Mouse (Mus musculus) frontal cortex, adult (tissue): ENCODE measurements around the gene Hspbap1.

Source experiments
- ATAC-seq: cut with Nextera tagmentation; 2 replicates; pipeline ENCODE4 v1.9.2; 2017; ENCODE audit warnings: mild to moderate bottlenecking, moderate library complexity, mixed read lengths; ENCODE audit not compliant: low TSS enrichment

Hspbap1 gene

DNA sequence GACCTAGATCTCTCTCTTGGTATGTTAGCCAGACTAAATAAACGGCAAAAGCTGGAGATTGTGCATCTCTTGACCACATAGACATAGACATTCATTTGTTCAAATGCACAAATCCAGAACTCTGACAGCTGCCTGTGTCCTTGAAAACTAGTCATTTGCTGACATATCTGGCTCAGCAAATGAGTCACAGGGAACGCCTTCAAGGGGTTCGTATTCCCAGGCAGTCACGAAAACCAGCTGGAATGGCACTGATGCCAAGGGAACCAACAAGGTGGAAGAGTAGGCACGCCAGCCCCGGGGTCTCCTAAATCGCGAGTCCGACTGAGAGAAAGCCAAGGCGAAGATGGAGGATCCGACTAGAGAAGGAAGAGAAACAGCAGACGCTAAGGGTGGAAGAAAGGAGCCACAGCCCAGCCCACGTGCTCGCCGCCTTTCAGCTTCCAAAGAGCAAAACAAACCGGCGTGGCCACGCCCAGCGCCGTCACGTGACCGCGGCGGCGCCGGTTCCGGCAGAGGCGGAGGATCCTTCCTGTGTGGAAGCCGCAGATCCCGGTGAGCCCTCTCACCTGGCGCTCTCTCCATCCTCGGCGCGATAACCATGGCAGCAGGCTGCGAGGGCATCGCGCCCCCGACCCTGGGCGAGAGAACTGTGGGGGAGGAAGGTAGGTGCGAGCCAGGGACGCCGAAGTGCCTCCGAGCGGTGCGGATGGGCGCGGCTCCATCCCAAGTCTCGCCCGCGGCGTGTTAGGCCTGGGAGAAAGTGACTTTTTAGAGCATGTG is at the start of gene Hspbap1:
Gene Hspbap1, plus strand, starts transcription at position 498 of the 780 bp plus-strand sequence.
- ATAC-seq: peak; percentile 74

DNA sequence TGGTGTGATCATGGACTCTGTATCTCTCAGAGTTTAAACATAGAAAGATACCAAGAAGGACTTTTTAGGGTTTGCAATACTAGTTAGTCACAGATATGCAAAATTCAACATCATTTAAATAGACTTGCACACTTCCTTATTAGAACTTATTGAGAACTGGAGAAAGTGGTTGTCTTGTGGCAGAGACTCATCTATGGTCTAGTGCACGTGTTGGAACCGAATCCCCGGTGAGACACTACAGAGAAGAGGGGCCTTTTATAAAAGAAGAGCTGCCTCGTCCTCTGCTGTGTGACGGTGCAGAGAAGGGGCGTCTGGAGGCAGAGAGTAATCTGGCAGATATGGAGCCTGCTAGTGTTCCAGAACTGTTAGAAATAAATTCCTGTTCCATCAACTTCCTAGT is 45.6 kb upstream of the Hspbap1 start:
- no peak for ATAC-seq

DNA sequence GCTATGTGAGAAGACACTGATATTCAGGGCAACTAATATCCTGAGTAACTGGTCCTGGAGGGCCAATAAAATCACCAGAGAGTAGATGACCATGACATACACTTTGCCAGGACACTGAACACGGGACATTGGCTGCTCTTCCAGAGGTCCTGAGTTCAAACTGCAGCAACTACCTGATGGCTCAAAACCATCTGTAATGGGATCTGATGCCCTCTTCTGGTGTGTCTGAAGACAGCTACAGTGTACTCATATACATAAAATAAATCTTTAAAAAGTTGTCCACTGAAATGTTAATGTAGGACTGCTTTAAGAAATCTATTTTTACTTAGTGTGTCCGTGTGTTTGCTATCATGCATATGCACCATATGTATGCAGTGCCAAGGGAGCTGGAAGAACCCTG is 43.6 kb upstream of the Hspbap1 start:
- ATAC-seq: no peak

DNA sequence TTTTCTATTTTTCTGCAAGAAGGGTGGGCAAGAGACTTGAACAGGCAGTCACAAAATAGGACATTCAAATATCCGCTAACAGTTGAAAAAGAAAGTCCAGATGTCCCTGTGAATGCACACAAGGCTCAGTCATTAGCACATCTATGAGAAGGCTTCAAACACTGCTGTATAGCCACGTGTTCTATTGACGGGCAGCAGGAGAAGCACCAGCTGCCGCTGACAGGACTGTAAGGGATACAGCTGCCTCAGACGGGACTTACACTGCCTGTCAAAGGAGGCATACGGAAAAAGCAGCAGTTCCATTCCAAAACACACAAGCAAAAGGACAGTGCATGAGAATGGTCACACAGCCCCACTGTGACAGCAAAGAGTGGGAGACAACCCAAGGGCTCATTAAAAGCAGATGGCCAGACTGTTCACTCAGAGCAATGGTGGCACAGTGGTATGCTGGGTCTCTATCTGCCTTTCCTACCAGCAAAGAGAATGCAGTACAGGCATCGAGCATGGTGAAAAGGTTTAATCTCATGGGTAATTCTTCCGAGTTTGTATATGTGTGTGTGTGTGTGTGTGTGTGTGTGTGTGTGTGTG is 40.9 kb upstream of the Hspbap1 start:
- ATAC-seq: peak; percentile 59; the same call in 1 of the 2 replicates

DNA sequence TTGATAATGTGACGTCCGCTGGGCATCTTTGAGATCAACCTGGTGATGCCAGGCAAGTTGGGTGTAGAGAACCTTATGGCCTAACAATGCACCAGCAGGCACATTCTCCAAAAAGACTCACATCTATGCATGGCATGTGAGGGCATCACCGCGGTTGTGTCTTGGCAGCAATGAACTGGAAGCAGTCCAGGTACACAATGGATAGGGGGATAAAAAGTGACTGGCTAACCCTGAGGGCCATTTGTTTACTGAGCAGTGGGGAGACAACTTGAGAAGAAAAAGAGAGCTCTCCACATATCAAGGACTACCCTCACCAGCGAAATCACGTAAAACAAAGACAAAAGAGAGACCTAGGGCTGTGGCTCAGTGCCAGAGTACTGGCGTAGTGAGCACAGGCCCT is 38.1 kb upstream of the Hspbap1 start:
- no peak for ATAC-seq

DNA sequence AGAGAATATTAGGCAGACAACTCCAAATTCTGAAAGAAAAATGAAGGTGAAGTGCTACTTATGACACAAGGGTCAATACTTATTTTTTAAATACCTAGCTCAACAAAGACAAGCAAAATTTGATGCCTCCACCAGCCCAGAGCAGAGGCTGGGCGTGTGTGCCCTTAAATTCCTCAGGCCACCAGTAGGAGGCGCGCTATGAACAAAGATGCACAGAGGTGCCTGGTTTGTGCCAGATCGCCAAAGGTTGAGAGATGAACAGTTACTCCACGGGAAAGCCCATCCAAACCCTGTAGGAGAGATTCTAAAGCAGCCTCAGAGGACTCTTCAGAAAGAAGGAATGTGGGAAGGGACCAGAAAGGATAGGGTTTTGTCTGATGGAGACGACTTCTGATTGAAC is 36.1 kb upstream of the Hspbap1 start:
- ATAC-seq: no peak

DNA sequence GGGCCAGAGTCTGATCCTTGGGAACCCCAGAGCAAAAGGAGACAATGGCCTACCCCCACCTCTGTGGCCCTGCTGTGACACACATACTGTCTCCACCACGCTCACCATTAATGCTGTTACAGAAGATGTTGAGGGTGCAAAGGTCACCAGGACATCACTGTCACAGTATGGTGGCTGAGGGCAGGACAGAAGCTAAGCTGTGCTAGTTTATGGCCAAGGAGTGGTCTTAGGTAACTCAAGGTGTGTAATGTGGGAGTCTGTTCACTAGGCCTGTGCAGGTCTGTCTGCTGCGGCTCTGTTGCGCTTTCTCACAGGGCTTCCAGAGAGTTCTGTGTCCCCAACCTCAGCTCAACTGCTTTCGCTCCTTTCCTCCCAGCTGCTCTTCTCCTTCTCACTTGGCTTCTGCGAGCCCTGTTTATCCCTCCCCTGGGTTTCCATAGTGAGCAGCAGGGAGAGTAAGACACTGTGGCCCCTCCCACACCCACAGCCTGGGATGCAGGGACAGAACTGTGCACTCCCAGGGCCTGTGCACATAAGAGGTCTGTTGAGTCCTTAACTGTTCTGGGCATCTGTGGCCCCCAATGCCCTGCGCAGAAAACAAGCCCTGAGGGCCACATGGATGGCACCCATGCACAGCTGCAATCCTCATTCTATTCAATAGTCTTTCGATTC is 31.9 kb upstream of the Hspbap1 start:
- peak; percentile 69 for ATAC-seq

DNA sequence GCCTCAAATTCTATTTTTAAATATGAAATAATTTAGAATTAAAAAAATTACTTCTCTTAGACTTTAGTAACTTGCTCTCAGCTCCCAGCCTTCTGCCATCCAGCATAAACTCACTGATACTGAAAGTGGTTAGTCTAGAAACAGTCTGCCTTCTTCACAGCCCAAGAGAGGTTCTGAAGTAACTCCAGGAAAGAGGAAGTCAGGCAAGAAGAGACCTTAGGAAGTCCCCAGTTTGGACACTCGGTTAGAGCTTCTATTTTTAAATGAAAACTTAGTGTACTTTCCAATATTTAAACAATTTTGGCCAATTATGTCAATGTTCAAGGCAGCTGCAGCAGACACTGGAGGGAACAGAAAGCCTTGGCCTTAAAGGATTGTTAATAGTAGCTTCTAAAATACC is 30.6 kb upstream of the Hspbap1 start:
- ATAC-seq: no peak

DNA sequence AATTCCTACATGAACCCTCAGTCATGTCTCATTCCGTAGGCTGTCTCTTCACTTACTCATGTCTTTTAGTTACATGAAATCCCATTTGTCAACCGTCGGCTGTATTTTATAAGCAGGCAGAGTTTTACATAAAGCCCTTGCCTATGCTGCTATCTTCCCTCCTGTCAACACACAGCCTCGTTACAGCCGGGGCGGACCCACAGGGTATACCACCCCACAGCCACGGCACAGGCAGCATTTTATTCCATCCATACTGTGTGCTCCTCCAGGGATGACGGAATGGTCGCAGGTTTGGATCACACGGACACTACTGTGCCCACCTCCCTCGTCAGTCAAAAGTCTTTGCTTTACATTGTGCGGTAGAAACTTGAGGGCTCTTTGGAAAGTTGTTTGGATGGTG is 29.8 kb upstream of the Hspbap1 start:
- ATAC-seq: peak; percentile 22; the same call in 1 of the 2 replicates

DNA sequence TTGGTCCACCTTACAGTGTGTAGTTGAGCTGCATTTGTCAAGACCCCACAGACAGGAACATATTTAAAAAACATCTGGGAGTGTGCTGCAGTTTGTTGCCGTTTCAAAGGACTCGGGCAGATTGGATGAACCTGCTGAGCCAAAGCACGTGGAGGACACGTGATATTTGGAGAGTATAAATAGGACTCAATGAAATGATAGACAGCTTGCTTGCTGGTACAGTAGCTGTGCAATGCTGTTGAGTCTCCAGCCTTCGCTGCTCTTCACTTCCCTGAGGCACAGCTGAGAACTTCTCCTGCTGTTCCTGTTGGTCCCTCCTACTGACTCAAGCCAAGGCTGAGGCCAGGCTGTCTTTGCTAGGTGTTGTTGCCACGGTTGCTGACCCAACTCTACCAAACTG is 29.2 kb upstream of the Hspbap1 start:
- ATAC-seq: peak; percentile 64

DNA sequence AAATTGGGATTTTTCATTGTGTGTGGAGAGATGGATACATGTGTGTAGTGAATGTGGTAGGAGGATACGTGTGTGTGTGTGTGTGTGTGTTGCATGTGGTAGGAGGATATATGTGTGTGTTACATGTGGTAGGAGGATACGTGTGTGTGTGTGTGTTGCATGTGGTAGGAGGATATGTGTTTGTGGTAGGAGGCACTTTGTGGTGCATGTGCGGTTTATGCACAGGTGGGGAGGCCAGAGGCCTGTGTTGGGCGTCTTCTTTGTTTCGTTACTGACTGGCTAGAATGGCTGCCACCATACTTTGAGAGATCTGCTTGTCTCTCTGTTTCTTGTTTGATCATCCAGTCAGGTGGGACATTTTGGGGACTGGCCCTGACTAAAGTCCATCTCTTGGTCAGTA is 28.6 kb upstream of the Hspbap1 start:
- no peak for ATAC-seq

DNA sequence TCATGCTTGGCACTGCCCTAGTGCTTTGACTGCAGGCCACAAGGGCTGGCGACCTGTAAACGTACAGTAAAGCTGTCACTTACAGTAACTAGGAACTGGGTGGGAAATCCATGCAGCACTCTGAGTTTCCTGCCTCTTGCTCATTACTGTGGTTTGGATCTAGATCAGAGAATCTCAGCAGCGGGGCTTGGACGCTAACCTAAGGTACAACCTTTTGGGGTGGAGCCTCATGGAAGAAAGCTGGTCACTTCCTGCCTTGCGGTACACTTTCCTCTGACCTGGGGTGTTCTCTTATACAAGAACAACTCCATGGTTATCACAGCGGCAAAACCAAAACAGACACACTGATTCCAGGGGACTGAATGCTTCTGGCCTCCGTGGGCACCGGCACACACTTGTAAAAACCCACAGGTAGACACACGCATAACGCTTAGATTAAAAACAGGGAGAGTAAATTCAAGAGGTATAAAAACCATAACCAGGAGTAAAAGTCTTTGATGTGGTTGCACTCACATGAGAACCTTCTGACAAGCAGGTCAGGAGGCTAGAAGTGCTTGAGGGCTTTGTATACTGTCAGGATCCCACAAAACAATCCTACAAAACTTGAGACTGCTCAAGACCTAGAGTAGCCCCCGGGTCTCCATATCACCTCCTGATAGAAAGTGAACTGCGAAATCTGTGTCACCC is 27.8 kb upstream of the Hspbap1 start:
- no peak for ATAC-seq

DNA sequence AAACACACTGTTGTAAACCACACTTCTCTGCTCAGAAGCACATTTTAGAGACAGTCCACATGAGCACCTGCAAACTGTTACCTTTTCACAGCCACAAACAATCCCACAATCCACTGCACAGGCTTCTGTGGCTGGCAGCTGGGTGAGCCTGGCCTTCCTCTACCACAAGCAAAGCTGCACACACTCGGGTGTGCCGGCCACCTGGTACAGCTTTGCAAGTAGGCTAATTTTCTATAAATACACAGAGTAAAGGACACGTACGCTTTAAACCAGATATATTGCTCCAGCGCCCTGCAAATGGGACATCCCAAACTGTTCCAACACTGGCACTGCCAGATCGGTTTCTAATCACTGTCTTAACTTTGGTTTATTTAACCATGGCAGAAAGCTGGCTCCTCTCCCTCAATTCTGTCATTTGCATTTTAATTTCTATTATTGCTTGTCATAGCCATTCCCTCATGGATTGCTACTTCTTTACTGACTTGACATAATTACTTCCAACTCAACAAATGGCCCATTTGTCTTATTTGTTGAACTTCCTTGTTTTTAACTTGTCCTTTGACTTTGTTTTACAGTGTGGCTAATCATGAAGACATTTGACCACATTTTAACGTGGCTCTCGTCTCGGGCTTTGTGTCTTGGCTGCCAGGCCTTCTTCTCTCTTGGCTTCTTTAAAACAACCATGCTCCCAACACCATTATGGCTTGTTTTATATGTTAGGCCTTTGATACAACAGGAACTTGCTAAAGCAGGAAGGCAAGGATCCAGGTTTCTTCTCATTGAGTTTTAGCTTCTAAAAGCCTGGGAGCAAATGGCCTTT is 22.5 kb upstream of the Hspbap1 start:
- peak; percentile 48; the same call in 1 of the 2 replicates for ATAC-seq

DNA sequence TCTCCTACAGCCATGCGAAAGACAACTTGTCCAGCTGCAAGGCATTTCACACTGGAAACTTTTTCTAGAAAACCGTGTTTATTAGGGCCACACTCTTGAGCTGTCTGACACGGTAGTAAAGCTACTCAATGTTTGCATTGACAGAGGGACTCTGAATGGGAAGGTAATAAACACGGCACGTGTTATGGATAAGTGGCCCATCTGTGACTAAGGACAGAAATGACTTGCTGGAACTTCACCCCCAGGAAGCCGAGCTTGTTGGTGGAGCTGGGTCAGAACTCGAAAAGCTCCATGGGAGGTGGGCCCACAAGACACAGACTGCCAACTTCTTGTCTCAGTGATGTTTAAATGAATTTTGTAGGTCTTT is 22.0 kb upstream of the Hspbap1 start:
- no peak for ATAC-seq

DNA sequence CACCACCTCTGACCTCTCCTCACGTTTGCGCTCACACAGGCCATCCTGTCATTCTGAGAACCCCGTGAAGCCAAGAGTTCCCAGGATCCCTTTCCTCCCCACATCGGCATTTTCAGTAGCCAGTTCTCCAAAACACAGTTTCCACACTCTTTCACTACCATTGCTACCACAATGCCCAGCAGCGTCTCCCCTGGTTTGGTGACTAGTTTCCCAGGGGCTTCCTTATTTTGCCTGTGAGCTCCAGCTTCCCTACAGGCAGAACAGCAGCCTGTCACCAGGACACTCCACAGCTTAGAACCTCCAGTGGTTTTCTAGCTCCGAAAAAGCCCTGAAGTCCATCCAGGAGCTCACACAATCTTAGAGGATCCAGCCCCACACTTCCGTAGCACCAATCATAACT is 20.8 kb upstream of the Hspbap1 start:
- no peak; the same call in 1 of the 2 replicates for ATAC-seq

DNA sequence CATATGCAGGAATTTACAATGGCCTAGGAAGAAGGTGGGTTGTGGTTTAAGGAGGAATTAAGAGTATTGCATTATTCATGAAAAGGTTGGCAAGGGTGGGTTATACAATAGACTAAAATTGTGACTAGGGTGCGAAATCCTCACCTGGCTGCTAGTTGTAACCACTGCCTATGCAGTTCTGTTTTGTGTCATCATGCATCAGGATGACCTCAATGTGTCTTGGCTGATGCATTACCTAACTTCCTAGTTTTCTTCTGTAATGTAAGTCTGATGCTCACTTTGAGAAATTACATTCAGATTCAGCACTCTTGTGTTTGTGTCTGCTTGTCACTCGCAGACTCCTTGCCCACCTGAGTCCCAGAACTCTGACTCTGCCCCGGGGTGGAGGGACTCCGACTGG is 18.3 kb upstream of the Hspbap1 start:
- no peak for ATAC-seq

DNA sequence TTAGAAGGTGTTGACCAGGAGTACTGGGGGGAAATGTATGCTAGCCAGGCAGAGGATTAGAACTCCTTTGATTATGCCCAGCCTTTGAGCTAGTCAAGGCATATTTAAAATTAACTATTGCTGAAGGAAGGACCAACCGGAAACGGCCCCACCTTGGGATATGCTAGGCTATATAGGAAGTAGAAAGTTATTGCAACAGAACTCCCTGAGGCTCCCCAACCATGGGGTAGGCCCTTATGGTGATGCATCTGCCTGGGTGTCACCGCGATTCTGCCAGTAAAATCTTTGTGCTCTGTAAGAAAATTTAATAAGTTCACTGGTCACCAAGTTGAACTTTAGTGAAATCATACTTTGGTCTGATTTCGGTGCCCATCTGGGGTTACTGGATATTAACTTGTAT is 16.2 kb upstream of the Hspbap1 start:
- no peak for ATAC-seq

DNA sequence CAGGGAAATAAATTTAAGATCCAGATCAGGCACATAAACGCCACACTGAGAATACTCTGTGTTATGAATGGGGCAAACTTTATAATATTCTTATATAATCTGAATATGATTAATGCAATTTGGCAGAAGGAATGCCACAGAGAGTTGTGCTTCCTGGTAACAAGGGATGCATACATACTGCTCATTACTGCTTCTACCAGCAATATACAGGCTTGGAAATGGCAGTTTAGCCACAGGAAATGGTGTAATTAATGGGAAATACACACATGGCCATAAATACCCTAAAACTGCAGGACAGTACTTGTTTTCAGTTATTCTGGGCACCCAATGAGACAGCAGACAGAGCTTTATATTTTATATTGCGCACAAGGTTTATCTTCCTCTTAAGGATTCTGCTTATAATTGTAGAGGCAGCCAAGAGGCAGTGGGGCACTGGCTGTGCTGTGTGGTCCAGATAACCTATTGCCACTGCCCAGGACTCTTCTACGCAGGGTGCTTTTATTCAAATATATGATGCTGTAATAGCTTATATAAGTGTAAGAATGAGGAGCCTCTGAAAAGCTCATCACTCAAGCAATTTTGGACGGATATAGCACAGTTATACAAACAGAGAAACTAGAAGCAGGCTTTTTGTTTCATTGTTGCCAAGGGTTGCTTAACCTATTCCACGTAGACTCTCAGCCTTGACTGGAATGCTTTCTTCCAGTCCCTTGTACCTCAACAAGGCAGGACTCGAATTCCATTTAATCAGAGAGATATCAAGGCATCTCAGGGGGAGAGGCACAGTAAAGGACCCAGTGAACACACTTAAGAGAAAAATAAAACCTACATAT is 14.5 kb upstream of the Hspbap1 start:
- peak; percentile 81 for ATAC-seq

DNA sequence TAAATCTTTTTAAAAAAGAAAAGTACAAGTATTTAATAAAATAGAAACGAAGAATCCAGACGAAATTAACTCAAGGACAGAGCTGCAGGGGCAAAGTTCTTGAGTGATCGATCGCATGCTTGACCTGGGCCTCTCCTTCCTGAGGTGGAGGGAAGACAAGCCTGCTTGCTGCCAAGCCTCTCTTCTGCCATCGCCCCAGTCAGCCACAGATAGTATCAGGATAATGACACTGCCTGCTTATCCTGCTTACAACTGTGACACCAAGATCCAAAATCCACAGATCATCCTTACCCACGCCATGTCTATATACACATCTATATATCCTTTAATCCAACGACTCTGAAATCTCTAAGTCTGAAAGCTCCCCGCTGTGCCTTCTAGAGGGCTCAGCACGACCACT is 13.5 kb upstream of the Hspbap1 start:
- ATAC-seq: no peak

DNA sequence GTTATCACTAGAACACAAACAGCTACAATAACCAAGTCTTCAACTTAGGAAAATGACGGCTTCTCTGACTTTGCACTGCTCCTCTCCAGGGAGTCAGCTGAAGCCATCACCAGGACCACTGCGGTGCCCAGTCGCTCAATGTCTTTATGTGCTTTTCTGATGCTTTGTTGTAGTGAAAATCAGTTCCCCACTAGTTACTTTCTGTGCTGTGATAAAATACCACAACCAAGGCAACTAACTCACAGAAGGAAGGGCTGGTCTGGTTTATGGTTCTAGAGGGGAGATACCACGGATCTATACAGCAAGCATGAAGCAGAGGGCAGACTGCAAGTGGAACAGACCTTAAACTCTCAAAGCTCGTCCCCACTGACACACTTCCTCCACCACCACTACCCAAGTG is 10.8 kb upstream of the Hspbap1 start:
- ATAC-seq: no peak
